Mouse (Mus musculus) telencephalon, adult 2 months (tissue): ENCODE results near the gene Akap9.
"Not testable (repeated sequence)": the region's sequence is repeated elsewhere in the genome, so short reads cannot be mapped to it uniquely, and the experiment has no call there.

Experiments used
- DNase-seq: peaks from one replicate; pipeline ENCODE4 v3.0.0-alpha.2; 2011; ENCODE audit warnings: low read depth, low spot score

Gene Akap9

DNA sequence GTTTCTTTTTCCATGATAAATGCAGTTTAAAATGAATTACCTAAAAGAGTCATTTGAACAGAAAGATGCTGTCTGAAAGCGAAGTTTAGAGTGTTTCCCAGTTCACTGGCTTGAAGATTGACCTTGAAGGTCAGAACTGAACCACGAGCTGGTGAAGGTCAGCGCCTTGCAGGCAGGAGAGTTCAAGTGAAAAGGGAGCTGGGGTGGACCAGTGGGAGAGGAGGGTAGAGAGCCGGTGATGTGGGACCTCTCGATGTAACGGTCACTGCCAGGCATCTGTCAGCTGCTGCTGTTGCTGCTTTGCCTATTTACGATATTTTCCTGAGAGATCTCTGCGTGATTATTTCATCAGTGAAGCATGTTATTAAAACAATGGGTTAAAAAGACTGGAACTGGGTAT is 111.5 kb downstream of the Akap9 start:
- no peak for DNase-seq

DNA sequence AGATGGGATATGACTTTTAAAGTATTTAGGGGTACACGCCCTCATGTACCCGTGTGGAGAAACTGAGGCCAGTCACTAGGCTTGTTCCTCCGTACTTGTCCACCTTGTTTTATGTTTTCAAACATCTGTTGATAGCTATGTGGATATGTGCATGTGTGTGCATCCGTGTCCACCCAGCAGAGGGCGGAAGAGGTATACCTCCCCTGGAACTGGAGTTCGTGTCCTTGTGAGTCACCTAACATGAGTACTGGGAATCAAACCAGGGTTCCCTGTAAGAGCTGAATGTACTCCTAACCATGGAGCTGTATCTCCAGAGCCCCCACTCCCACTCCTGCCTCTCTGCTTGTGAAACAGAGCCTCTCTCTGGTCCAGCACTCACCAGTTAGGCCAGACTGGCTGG is 112.5 kb downstream of the Akap9 start:
- DNase-seq, result no peak

DNA sequence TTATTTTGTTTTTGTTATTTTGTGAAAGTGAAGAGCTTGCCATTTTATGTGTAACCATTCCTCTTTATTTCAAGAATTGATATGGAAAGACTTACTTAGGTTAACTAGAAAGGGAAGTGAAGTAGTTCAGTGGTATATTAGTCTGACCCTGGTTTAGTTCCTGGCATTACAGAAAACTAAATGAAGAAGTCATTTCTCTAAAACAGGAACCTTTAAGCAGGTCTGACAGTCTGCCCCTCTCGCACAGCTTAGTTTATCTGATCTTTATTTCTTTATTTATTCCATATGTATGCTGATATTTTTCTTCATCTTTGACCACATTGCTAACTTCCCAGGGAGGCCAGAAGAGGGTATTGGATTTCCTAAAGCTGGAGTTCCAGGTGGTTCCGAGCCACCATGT is 113.1 kb downstream of the Akap9 start:
- no peak for DNase-seq

DNA sequence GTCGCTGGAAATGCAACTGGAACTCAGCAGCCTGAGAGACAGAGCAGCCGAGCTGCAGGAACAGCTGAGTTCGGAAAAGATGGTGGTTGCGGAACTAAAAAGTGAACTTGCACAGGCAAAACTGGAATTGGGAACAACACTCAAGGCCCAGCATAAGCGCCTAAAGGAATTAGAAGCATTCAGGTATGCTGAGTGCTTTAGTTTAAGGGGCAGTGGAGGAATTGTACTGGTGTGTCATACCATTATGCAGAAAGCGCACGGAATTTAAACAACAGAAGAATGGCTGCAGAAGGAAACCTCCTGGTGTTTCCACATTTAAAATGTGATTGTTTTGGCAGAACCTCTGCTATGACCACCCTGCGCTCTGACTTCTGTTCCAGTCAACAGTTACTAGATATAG is 132.5 kb downstream of the Akap9 start:
- no peak for DNase-seq

DNA sequence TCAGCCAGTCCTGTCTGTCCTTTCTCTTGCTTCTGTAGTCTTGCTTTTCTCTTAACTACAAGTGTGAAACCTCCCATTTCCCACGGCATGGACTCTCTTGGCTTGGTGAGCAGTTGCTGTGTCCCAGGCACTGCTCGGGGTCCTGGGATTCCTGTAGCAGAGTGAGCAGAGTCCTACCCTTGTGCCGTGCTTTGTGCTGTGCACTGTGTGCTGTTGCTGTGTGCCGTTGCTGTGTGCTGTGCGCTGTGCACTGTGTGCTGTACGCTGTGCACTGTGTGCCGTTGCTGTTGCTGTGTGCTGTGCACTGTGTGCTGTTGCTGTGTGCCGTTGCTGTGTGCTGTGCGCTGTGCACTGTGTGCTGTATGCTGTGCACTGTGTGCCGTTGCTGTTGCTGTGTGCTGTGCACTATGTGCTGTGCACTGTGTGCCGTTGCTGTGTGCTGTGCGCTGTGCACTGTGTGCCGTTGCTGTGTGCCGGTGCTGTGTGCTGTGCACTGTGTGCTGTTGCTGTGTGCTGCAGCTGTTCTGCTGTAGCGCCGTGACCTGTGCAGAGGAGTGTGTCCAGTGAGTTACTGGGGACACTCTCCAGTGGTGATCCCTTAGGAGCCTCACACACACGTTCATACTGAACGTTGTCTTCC is 138.7 kb downstream of the Akap9 start:
- no peak for DNase-seq

DNA sequence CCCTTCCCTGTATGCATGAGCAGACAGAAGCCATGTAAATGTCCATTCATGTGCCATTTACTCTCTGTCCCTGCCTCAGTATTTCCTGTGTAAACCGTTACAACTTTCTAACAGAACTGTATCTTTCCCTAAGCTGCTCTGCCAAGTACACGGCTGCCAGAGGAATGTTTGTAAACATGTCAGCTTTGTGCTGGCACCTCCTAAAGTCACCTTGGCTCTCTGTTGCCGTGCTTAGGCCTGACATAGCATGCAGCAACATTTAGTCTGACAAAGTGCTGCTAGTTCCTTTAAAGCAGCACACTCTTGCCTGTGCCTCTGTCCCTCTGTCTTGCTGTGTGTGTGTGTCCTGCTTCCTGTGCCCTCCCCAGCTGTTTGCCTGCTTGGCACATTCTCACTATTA is 139.3 kb downstream of the Akap9 start:
- DNase-seq, result no peak

DNA sequence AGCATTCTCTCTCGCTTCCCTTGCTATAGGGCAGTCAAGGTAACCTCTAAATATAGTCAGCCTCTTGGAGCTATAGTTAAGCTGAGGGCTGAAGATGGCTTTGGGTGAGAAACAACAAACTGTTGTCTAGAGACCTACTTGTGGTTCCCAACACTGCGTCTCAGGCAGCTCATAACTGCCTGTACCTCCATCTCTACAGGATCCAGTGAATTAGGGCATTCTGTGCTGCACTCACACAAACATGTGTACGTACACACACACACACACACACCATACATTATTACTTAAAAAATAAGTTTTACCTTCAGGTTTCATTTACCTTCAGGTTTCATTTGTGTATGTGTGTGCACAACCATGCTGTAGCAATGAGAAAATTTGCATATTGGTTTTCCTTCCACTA is 151.2 kb downstream of the Akap9 start:
- no peak for DNase-seq

DNA sequence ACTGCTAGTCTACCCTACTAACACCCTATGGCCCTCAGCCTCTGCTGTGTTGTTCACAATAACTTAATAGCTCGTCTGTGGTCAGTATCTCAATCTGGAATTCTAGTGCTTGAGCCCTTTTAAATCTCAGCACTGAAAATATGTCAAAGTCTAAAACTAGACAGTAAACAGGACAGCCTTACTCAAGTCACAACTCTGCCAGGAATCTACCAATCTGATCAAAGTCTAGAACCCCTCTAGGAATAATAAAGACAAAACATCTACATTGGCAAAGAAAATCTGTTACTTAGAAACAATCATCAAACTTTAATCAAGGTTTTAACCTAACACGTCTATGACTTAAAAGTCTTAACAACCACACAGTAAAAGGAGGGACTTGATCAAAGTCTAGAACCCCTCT is 153.0 kb downstream of the Akap9 start:
- DNase-seq, result no peak

DNA sequence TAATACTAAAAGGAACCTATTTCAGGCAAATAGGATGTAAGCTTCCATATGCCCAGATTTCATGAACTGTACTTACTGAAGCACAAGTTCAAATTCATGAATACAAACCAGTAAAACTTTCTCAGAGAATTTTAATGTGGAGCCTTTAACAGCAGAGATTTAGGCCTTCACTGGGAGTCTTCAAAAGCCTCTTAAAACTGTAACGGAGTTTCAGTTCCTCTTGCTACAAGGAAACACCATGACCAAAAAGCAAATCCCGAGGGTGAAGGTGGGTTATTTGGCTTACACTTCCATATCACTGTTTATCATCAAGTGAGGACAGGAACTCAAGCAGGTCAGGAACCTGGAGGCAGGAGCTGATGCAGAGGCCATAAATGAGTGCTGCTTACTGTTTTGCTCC is 153.7 kb downstream of the Akap9 start:
- DNase-seq, result no peak

DNA sequence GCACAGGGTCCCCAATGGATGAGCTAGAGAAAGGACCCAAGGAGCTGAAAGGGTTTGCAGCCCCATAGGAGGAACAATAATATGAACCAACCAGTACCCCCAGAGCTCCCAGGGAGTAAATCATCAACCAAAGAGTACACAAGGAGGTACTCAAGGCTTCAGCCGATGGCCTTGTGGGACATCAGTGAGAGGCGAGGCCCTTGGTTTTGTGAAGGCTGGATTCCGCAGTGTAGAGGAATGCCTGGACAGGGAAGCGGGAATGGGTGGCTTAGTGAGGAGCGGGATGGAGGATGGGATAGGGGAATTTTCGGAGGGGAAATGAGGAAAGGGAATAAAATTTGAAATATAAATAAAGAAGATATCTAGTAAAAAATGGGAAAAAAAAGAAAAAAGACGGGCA is 157.1 kb downstream of the Akap9 start:
- no peak for DNase-seq

DNA sequence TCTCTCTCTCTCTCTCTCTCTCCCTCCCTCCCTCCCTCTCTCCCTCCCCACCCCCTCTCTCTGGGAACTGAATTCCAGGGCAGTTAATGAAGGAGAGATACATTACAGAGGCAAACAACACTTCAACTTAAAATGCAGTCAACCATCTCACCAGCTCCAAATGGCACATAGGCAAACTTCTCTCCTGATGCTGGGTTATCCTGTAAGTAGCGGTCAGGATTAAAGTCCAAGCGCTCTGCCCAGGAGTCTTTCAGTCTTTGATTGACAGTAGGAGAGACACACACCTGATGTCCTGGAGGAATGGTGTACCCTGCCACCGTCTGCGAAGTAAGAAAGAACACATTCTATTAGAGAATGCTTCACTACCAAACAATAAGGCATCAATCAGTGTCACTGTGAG is 158.5 kb downstream of the Akap9 start:
- DNase-seq, result no peak

DNA sequence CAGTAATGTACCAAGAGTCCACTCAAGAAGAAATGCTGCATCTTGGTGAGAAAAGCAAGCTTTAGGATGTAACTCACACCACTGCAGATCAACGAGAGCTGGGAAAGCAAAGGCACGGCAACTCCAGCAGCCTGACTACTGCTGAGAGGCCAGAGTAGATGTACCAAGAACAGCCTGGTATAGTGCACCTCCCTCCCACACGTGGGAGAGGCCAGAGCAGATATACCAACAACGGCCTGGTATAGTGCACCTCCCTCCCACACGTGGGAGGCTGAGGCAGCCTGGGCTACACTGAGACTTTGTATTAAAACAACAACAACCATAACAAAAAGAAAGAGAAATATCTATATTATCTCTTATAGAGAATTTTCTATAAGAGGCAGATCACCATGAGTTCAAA is 160.3 kb downstream of the Akap9 start:
- no peak for DNase-seq

DNA sequence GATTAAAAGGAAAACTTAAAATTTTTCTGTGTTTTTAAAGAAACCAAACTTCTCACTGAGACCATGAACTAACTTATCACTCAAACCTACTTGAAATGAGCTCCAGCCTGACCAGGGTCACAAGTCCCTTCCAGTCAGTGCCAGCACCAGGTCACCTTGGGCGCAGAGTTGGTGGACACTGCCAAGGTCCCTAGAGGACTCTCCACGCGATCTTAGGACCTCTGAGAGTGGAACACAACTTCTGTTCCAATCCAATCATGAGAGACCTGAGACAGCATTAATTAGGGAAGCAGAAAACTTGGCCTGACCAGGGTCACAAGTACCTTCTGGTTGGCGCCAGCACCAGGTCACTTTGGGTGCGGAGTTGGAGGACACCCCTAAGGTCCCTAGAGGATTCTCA is 166.6 kb downstream of the Akap9 start:
- DNase-seq, result no peak

DNA sequence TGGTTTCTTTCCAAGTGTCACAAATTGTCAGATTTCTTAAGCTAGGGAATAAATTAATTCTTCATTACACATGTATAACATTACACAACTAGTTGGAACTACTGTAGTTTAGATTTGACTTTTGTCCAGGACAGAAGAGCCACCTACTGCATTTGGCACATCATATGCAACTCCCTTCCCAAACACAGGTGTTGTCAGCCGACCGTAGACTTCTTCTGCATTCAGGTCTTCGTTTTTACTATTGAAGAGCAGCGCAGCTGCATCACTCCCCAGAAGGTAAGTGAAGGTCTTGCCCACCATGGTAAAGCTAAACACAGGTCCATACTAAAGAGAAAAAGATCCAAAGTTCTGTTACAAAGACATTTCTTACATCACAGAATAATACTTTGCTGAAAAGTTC is 173.2 kb downstream of the Akap9 start:
- no peak for DNase-seq

DNA sequence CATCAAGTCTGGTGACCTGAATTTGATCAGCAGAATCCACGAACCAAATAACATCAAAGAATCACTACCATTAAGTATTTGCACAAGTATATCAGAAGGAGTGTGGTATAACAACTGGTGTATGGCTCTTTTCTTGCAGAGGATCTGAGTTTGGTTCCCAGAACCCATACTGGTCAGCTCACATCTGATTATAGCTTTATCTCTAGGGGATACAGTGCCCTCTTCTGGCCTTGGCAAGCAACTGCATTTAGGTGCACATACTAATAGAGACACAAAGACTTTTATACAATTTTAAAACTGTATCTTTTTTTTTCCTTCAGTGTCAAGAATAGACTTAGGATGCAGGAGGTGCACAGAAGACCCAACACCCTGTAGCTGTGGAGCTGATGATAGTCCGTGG is 173.9 kb downstream of the Akap9 start:
- DNase-seq, result no peak

DNA sequence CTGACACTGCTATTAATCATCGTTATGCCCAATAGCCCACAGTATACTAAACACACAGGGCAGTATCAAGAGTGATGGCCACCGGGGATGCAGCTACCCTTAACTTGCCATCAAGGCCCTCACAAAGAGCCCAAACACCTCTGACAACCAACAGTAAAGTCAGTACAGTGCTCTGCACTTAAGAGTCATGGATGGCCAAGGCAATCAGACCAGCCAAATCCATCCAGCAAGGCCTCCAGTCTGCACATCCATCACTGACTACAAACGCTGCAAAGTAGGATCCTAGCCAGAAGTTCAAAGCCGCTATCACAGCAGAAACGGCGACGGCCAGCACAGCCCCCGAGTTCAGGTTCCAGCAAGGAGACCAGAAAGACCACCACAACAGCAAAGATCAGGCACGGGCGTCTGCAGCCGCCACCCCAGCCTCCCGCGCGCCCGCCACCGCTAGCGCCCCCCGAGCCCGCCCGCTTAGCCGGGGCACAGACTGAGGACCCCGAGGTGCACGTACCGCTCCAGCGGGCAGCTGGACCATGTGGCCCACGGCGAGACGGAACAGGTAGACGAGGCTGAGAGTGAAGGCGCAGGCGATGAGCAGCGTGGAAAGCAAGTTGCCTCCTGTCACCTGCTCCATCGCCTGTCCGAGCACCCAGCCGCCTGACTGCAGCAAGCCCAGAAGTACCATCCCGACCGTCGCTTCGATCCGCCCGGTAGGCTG is 175.9 kb downstream of the Akap9 start:
- no peak for DNase-seq

DNA sequence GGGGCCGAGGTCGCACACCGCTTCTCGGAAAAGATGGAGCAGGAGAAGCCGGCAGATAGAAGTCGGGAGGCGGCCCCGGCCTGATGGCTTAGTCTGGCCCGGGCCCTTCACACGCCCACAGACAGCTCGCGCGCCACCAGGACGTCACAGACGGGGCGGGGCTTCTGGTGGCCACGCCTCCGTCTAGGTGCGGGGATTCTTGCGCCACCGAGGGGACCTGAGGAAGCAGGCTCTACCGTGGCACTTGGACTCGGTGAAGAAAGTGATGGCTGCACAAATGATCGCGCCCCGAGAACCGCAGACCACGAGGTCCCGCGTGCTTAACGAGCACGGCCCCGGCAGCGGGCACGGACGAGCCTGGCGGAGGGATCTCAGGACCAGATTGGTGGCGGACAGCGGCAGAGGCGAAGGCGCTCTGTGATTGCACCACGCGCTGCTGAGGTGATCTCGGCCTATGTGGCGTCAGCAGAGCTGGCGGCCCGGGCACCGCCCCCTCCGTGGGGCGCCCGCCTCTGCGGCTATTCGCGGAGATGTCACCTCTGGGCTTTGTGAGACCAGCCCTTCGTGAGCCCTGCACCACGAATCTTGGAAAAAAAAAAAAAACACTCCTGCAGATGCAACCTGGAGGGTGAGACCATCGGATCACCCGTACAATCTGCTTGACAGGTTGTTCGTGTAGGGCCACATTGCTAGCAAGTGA is 176.6 kb downstream of the Akap9 start, which contains the start of gene Cyp51:
Gene Cyp51, minus strand, starts transcription at position 406 of the 700 bp plus-strand sequence.
- peak; percentile 94 for DNase-seq

DNA sequence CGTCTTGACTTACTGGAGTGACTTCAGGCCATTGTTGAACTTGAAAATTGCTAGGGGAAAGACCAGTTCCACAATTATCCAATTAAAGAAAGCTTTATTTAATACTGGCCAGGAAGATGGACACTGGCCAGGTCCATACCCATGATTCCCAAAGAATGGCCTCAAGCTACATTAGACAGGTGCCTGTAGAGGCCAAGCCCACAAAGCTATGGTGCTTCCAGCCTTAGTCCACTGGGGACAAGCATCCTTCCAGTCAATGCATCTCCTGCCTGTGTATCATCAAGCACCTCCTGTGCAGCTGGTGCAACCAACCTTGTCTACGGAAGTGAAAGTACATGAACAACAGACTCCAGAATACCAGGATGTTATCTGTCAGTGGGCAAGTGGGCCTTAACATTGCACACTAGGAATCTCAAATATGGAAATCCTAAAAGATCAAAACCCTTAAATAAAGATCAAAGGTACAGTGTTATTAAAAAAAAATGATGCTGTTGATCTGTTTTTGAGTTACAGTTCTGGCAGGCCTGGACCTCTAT is 177.9 kb downstream of the Akap9 start:
- DNase-seq, result no peak

DNA sequence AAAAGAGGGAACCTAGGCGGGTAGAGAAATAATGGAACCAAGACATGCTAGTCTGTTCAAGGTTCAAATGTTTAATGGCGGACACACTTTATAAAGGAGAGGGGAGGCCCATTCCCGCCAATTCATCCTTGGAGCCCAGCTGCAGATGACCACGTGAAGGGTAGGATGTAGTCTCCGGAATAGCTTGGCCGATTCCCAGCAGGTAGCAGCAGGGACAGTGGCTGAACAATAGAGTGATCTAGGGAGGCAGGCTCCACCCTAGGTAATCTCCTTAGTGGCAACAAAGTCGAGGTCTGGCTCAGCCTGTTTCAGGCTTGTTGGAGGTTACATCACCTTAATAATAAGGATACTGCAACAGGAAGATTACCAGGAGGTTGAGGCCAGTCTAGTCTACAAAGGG is 179.2 kb downstream of the Akap9 start:
- not testable (repeated sequence) for DNase-seq

DNA sequence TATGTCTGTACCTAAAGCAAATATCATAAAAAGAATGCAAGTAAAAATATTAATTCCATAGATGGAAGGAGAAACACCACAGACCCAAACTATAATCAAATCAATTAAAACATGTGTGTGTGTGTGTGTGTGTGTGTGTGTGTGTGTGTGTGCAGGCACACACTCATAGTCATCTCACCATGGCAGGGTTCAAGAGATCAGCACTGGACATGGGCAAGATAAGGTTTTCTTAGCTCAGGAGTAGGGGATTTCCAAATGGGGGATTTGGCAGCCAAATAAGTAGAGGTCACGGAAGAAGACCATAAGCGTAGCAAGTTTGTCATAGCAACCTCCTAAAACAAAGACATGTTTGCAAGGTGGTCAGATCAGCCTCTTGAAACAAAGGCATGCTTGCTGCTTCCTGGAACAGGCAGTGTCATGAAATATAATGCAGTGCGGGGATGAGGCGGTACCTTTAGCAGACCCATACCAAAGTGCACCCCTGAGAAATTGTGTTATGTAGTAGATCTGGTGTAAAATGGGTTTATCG is 184.8 kb downstream of the Akap9 start:
- DNase-seq, result no peak
